Mouse (Mus musculus): Measurements from ENCODE around the gene Rnase9.

Gene Rnase9

GRCm38 (mm10) chr14:51041769-51042168, at the start of gene Rnase9:
Gene Rnase9 (minus strand): TSS chr14:51041869.
- DNase-seq (ENCODE audit: low read depth, low spot score), result no peak

- peak; percentile 89 for DNase-seq (ENCODE audit: low read depth, low spot score)
Observed at GRCm38 (mm10) chr14:51090077-51090781, 48.6 kb upstream of the Rnase9 start.

GRCm38 (mm10) chr14:51089674-51090076, 48.0 kb upstream of the Rnase9 start:
- DNase-seq (ENCODE audit: low read depth, low spot score), result no peak

GRCm38 (mm10) chr14:51088970-51089673, 47.5 kb upstream of the Rnase9 start:
- DNase-seq (ENCODE audit: low read depth, low spot score), result peak; percentile 98

GRCm38 (mm10) chr14:51088166-51088969, 46.7 kb upstream of the Rnase9 start:
- DNase-seq (ENCODE audit: low read depth, low spot score), result peak; percentile 92

GRCm38 (mm10) chr14:51087762-51088161, 46.1 kb upstream of the Rnase9 start:
- no peak for DNase-seq (ENCODE audit: low read depth, low spot score)

- DNase-seq (ENCODE audit: low read depth, low spot score), result no peak
Observed at GRCm38 (mm10) chr14:51085911-51086310, 44.2 kb upstream of the Rnase9 start.

- DNase-seq (ENCODE audit: low read depth, low spot score), result no peak
Observed at GRCm38 (mm10) chr14:51085086-51085485, 43.4 kb upstream of the Rnase9 start.

- no peak for DNase-seq (ENCODE audit: low read depth, low spot score)
Observed at GRCm38 (mm10) chr14:51083805-51084204, 42.1 kb upstream of the Rnase9 start.

GRCm38 (mm10) chr14:51082599-51083581, 41.2 kb upstream of the Rnase9 start:
- DNase-seq (ENCODE audit: low read depth, low spot score), result peak; percentile 89

GRCm38 (mm10) chr14:51081035-51081434, 39.4 kb upstream of the Rnase9 start:
- no peak for DNase-seq (ENCODE audit: low read depth, low spot score)

GRCm38 (mm10) chr14:51079180-51079579, 37.5 kb upstream of the Rnase9 start:
- DNase-seq (ENCODE audit: low read depth, low spot score), result no peak

GRCm38 (mm10) chr14:51074335-51074734, 32.7 kb upstream of the Rnase9 start, which contains the start of gene Olfr750:
Gene Olfr750 (minus strand): TSS chr14:51074435.
- DNase-seq (ENCODE audit: low read depth, low spot score), result no peak

GRCm38 (mm10) chr14:51069617-51070016, 27.9 kb upstream of the Rnase9 start:
- peak; percentile 95 for DNase-seq (ENCODE audit: low read depth, low spot score)

GRCm38 (mm10) chr14:51068956-51069355, 27.3 kb upstream of the Rnase9 start:
- no peak for DNase-seq (ENCODE audit: low read depth, low spot score)

- DNase-seq (ENCODE audit: low read depth, low spot score), result no peak
Observed at GRCm38 (mm10) chr14:51060761-51061160, 19.1 kb upstream of the Rnase9 start.

- DNase-seq (ENCODE audit: low read depth, low spot score), result no peak
Observed at GRCm38 (mm10) chr14:51057401-51057831, 15.7 kb upstream of the Rnase9 start, which contains the start of gene Rnase12. Gene Rnase12 (minus strand): TSS chr14:51057661.

GRCm38 (mm10) chr14:51054243-51055237, 12.9 kb upstream of the Rnase9 start:
- DNase-seq (ENCODE audit: low read depth, low spot score), result peak; percentile 36

GRCm38 (mm10) chr14:51053176-51053575, 11.5 kb upstream of the Rnase9 start:
- DNase-seq (ENCODE audit: low read depth, low spot score), result no peak

GRCm38 (mm10) chr14:51051941-51052340, 10.3 kb upstream of the Rnase9 start:
- no peak for DNase-seq (ENCODE audit: low read depth, low spot score)

Measured in R1 (cell line).